Mouse (Mus musculus): ENCODE data around the gene Arfrp1.

Arfrp1 gene

GRCm38 (mm10) chr2:181375787-181376186 is 10.6 kb upstream of the Arfrp1 start:
- peak; percentile 26 to 33 for DNase-seq

DNA sequence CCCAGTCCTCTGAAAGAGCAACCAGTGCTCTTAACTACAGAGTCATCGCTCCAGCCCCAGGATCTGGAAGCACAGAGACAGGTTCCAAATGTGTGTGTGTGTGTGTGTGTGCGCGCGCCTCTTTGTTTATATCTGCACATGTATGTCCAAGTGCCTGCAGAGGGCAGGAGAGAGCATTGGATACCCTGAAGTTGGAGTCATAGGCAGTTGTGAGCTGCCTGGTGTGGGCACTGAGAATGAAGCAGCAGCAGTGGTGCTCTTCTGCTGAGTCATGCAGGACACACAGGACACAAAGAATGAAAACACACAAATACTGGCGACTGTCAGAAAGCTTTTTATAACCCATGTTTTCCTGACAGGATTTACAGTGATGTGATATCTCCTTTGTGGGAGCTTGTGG is 4.8 kb upstream of the Arfrp1 start:
- DNase-seq: no peak

DNA sequence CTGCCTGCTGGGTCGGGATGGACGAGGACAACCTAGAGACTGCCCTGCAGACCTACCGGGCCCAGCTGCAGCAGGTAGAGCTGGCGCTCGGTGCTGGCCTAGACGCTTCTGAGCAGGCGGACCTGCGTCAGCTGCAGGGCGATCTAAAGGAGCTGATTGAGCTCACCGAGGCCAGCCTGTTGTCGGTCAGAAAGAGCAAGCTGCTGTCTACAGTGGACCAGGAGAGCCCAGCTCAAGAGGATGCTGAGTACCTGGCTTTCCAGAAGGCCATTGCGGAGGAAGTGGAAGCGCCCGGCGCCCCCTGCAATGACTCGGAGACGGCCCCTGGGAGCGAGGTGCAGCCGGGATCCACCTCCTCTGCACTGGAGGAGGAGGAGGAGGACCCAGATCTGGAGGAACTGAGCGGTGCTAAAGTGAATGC is 461 bp upstream of the Arfrp1 start:
- no peak for DNase-seq

DNA sequence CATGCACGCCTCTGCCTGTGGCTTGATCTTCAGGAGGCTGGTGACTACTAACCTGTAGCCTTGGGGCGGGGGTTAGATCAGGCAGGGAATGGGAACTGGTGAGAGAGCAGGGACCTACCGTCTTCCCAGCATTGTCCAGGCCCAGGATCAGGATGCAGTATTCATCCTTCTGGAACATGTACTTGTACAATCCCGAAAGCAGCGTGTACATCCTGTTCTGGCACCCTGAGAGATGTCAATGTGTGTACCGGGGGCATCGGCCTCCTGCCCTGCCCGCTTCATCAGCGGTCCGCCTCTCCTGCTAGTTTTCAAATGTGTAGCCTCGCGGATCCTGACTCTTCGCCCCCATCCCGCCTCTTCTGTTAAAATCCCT is 731 bp downstream of the Arfrp1 start:
- DNase-seq: no peak

GRCm38 (mm10) chr2:181363946-181364345 is 1.3 kb downstream of the Arfrp1 start:
- DNase-seq: no peak

- no peak for DNase-seq
Observed at GRCm38 (mm10) chr2:181356780-181357179, 8.4 kb downstream of the Arfrp1 start.

GRCm38 (mm10) chr2:181342766-181343165 is 22.4 kb downstream of the Arfrp1 start:
- no peak for DNase-seq

DNA sequence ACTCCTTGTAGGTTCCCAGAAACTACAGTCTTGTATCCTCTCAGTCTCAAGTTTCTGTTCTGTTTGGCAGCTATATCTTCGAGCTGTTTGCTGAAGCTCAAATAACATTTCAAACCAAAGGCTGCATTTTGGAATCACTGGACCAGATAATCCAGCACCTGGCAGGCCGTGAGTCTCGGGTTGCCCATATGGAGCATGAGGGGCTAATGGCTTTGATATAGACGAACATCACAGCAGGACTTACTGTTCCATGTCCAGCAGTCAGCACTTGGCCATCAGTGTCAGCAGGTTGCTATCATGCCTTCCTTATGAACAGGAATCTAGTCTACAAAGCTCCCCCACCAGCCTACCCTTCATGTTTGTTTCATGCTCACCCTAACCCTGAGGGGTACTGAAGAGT is 24.8 kb downstream of the Arfrp1 start:
- DNase-seq: no peak

DNA sequence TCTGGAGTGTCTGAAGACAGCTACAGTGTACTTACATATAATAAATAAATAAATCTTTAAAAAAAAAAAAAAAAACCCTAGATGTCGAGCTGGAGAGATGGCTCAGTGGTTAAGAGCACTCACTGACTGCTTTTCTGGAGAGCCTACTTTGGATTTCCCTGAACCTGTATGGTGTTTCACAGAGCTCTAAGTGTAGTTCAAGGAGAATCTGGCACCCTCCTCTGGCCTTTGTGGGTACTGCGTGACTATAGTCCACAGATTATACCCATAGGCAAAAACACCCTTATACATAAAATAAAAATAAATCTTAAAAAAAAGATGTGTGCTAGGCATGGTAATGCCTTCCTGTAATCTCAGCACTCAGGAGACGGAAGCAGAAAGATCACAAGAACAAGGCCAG is 31.2 kb downstream of the Arfrp1 start:
- DNase-seq: peak; percentile 81 to 87

- no peak for DNase-seq
Observed at GRCm38 (mm10) chr2:181332542-181332941, 32.7 kb downstream of the Arfrp1 start.

GRCm38 (mm10) chr2:181326098-181326497 is 39.1 kb downstream of the Arfrp1 start:
- no peak for DNase-seq

GRCm38 (mm10) chr2:181322136-181322535 is 43.1 kb downstream of the Arfrp1 start:
- no peak for DNase-seq

- no peak for DNase-seq
Observed at GRCm38 (mm10) chr2:181320103-181320499, 45.1 kb downstream of the Arfrp1 start.

DNA sequence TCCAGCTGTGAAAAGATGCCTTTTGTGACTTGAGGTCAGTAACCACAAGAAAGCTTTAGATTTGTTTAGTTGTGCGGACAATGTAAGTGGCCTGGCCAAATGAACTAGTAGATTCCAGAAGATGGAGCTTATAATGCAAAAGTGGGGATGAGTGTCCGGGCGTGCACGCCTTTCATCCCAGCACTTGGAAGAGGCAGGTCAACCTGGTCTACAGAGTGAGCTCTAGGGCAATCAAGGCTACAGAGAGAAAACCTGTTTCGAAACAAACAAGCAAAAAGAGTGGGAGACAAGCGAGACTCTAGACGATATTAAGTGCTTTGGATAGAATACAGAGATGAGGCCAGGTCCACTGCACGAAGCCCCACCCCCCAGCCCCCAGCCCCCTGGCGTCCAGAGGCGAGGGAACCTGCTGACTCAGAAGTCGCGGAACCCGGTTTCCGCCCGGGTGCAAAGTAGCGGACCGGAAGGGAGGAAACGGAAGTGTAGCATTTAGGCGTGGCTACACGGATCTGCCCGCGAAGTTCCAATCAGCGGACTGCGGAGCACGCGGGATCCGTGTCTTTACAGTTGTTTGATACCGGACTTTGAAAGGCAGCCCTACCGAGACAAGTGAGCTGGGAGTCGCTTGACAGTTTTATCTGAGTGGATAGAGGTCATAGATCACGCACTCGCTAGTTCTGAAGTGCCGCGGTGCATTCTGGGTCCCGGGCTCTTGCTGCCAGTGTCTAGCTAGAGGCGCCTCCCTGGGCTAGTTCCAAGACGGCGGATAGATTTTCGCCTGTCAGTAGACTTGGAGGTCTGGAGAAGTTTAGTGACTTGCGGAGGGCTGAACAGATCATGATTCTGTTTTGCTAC is 45.7 kb downstream of the Arfrp1 start, which contains the start of gene Rtel1:
Gene Rtel1, plus strand, starts transcription at position 492 of the 855 bp plus-strand sequence.
- peak; percentile 87 to 88 for DNase-seq

DNA sequence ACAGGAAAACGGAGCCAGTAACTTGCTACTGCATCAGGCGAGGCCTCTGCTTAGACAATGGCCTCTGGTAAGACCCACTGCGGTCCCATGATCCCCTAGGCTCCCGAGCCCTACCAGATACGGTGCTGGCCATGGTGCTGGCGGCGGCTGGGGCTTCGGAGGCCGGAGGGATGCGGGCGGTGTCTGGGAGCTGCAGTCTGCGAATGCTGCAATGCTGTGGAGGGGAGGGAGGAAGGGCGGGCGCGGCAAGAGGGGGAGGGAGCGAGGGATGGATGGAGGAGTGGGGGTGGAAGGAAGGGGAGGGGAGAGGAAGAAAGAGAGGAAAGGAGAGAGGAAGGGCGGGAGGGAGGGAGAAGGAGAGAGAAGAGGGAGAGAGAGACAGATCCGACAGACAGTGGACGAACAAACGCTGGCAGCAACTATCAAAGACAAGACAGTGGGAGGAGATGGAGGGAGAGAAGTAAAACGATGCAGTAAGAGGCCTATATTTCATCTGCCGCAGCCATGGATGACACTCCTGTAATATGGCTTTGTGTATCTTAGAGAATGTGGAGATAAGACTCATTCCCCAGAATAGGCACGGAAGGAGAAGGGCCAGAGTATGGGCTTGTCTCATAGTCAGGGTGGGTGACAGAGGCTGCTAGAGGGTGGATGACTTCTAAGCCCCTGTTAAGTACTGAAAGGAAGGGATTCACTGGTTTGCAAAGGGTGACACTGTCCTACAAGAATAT is 51.0 kb downstream of the Arfrp1 start, which contains the start of gene Stmn3:
Gene Stmn3, minus strand, starts transcription at position 421 of the 731 bp plus-strand sequence.
- DNase-seq: peak; percentile 37 to 44

DNA sequence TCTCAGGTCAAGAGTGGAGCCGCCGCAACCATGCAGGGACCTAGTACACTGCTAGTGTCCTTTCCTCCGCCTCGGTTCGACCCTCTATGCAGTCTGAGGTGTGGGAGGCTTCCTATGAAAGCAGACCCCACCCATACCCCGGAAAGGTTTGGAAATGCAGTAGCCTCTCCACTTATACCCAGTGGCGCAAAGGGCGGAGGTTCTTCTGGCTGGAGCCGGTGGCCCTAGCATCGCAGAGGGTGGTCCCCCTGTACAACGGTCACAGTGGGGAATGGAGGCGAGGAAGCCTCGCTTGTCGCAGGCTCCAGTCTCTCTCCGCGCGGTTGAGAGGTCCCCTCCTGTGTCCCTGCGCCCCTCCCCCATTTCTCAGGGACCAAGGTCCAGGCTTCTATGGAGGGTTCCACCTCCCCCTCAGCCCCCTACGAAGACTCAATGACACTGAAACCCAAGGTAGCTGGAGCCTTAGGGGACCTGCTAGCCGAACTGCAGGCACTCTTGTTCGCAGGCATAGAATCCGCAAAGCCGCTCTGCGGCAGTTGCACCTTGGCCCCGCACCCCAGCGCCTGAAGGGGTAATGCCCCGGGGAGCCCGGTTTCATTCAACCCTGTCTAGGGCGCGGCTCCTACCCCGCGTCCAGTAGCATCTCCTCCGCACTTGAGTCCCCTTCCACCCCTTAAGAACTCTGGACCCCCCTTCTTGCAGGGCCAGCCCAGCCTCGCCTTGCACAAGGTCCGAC is 51.7 kb downstream of the Arfrp1 start:
- DNase-seq: peak in 1 of 2 experiments; percentile 11

DNA sequence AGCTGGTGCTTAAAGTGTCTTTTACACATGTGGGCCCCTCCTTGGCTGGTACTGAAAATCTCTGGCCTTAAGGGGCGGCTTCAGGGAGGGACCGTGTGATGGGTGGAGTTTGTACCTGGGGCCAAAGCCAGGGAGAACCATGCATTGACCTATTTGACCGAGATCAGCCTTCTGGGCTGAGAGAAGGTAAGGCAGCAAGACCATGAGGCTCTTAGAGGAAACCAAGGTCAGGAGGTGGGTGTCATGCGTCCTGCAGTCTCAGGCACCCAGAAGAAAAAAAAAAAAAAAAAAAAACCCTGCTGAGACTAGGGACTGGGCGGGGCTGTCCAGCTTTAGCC is 52.2 kb downstream of the Arfrp1 start:
- DNase-seq: no peak

- DNase-seq: no peak
Observed at GRCm38 (mm10) chr2:181312435-181312834, 52.8 kb downstream of the Arfrp1 start.
